Mouse (Mus musculus) midbrain, embryonic 15.5 days (tissue): ENCODE measurements around the gene Gtpbp10. TPM values are rescaled to one million over a fixed set of nuclear protein-coding genes. Genes with fewer than 3 reads are reported as not detected.
A peak's percentile ranks its signal among the peaks of the same experiment; 100 is the strongest.

ENCODE experiments used
- ATAC-seq: fragments of 200-750 bp; cut with Nextera tagmentation; replicated peaks from 2 replicates; pipeline ENCODE4 v1.8.0; 2017; ENCODE audit warnings: moderate TSS enrichment
- H3K27ac ChIP-seq: fragments of 300-500 bp; sonication (generic); 2 replicates; pipeline ENCODE4 v1.5.1; 2015; ENCODE audit warnings: mild to moderate bottlenecking, inconsistent platforms
- H3K27me3 ChIP-seq: fragments of 300-500 bp; sonication (generic); replicated peaks from 2 replicates; pipeline ENCODE4 v1.6.1; 2015; ENCODE audit warnings: inconsistent platforms
- H3K36me3 ChIP-seq: fragments of 300-500 bp; sonication (generic); replicated peaks from 2 replicates; pipeline ENCODE4 v1.6.1; 2015; ENCODE audit warnings: inconsistent platforms
- H3K4me1 ChIP-seq: fragments of 300-500 bp; sonication (generic); 2 replicates; pipeline ENCODE4 v1.6.1; 2015; ENCODE audit warnings: inconsistent platforms
- H3K4me2 ChIP-seq: fragments of 300-500 bp; sonication (generic); 2 replicates; pipeline ENCODE4 v1.6.1; 2015; ENCODE audit warnings: inconsistent platforms, mild to moderate bottlenecking, moderate library complexity
- H3K4me3 ChIP-seq: fragments of 300-500 bp; sonication (generic); 2 replicates; pipeline ENCODE4 v1.5.1; 2015; ENCODE audit warnings: mild to moderate bottlenecking, inconsistent platforms
- H3K9ac ChIP-seq: fragments of 300-500 bp; sonication (generic); 2 replicates; pipeline ENCODE4 v1.6.1; 2015; ENCODE audit warnings: mild to moderate bottlenecking, inconsistent platforms
- H3K9me3 ChIP-seq: fragments of 300-500 bp; sonication (generic); 2 replicates; pipeline ENCODE4 v1.6.1; 2016; ENCODE audit warnings: inconsistent platforms
- WGBS: fragments of 180-500 bp; shearing (Covaris S2); methylation state at CpG from one replicate; pipeline ENCODE4 v1.1.7; 2015; ENCODE audit warnings: mixed read lengths; 5-methylcytosine and 5-hydroxymethylcytosine counted together
- polyA plus RNA-seq: library from polyadenylated mRNA; unstranded; fragments of >200 nt; fragmentation: Nextera tagmentation; extraction: Ambion mirVana; gene quantifications from 2 replicates; pipeline ENCODE4 v1.2.1, GENCODE M21; 2015

The Gtpbp10 gene
- 19.8 and 20.8 TPM in 2 replicates for polyA plus RNA-seq

GRCm38 (mm10) chr5:5559079-5559740 lies at the start of gene Gtpbp10:
Gtpbp10 (minus strand) TSS chr5:5559538.
- under 1% methylated on average over 43 of the region's 43 CpGs for WGBS
- H3K4me1 ChIP-seq: peaks cover 20% of the 10 kb centered on the region

GRCm38 (mm10) chr5:5587686-5588085 lies 28.3 kb upstream of the Gtpbp10 start:
- no peak overlapping the region for H3K4me2 ChIP-seq
- H3K27me3 ChIP-seq: no peaks in the 10 kb centered on the region
- no peaks in the 10 kb centered on the region for H3K4me1 ChIP-seq
- H3K9me3 ChIP-seq: no peaks in the 10 kb centered on the region
- no peak overlapping the region for H3K27ac ChIP-seq
- 85% methylated on average over 3 of the region's 3 CpGs for WGBS
- H3K4me3 ChIP-seq: no peak overlapping the region
- no peaks in the 10 kb centered on the region; the same call in 1 of the 2 replicates for H3K36me3 ChIP-seq
- no peak for ATAC-seq
- H3K9ac ChIP-seq: no peak overlapping the region

More at GRCm38 (mm10) chr5:5559079-5559740, at the start of gene Gtpbp10:
- peak; percentile 100 for ATAC-seq
- H3K9me3 ChIP-seq: no peaks in the 10 kb centered on the region
- H3K4me2 ChIP-seq: peak within 1 kb of the TSS; percentile 64
- peaks cover 5% of the 10 kb centered on the region for H3K36me3 ChIP-seq
- H3K27me3 ChIP-seq: no peaks in the 10 kb centered on the region
- H3K4me3 ChIP-seq: peak within 1 kb of the TSS; percentile 70
- peak within 1 kb of the TSS; percentile 53 for H3K9ac ChIP-seq
- peak within 1 kb of the TSS; percentile 81 for H3K27ac ChIP-seq

- H3K27ac ChIP-seq: no peak within 1 kb of the TSS
- H3K4me3 ChIP-seq: peak within 1 kb of the TSS; percentile 66
- H3K9ac ChIP-seq: peak within 1 kb of the TSS; percentile 56
- H3K27me3 ChIP-seq: no peaks in the 10 kb centered on the region
- ATAC-seq: peak; percentile 90
- no peaks in the 10 kb centered on the region for H3K36me3 ChIP-seq
- WGBS: under 1% methylated on average over 24 of the region's 24 CpGs
- H3K9me3 ChIP-seq: no peaks in the 10 kb centered on the region
- H3K4me2 ChIP-seq: peak within 1 kb of the TSS; percentile 91
- H3K4me1 ChIP-seq: no peaks in the 10 kb centered on the region
Measured at GRCm38 (mm10) chr5:5573749-5574317, 14.5 kb upstream of the Gtpbp10 start, which contains the start of gene Gm8773. Gm8773 (plus strand) TSS chr5:5573799.

GRCm38 (mm10) chr5:5562435-5562834 lies 3.1 kb upstream of the Gtpbp10 start:
- Histone ChIP-seq H3K4me2 (no peak overlapping the region), H3K27ac (no peak overlapping the region), H3K36me3 (no peaks in the 10 kb centered on the region), H3K4me3 (no peak overlapping the region), H3K9me3 (no peaks in the 10 kb centered on the region), H3K4me1 (peaks cover 20% of the 10 kb centered on the region), H3K27me3 (no peaks in the 10 kb centered on the region), H3K9ac (no peak overlapping the region)
- 72% methylated on average over 3 of the region's 3 CpGs for WGBS
- ATAC-seq: no peak

- ATAC-seq: no peak
- no peak overlapping the region for H3K4me2 ChIP-seq
- H3K27ac ChIP-seq: no peak overlapping the region
- H3K36me3 ChIP-seq: no peaks in the 10 kb centered on the region
- H3K4me3 ChIP-seq: no peak overlapping the region
- WGBS: 80% methylated on average over 4 of the region's 4 CpGs
- no peaks in the 10 kb centered on the region for H3K9me3 ChIP-seq
- H3K27me3 ChIP-seq: no peaks in the 10 kb centered on the region
- H3K9ac ChIP-seq: no peak overlapping the region
- H3K4me1 ChIP-seq: peaks cover 20% of the 10 kb centered on the region
Measured at GRCm38 (mm10) chr5:5561041-5561706, 1.8 kb upstream of the Gtpbp10 start.

GRCm38 (mm10) chr5:5559798-5560197 lies 460 bp upstream of the Gtpbp10 start:
- Histone ChIP-seq H3K27ac (peak overlapping the region; percentile 81), H3K4me2 (peak overlapping the region; percentile 64), H3K9me3 (no peaks in the 10 kb centered on the region), H3K27me3 (no peaks in the 10 kb centered on the region), H3K36me3 (no peaks in the 10 kb centered on the region), H3K4me1 (peaks cover 20% of the 10 kb centered on the region), H3K9ac (peak overlapping the region; percentile 53), H3K4me3 (peak overlapping the region; percentile 70)
- 39% methylated on average over 8 of the region's 8 CpGs for whole genome bisulfite sequencing
- peak; percentile 53 for ATAC-seq

GRCm38 (mm10) chr5:5551110-5551509 lies 8.2 kb downstream of the Gtpbp10 start:
- Histone ChIP-seq H3K27me3 (no peaks in the 10 kb centered on the region), H3K36me3 (peaks cover 15% of the 10 kb centered on the region), H3K9ac (no peak overlapping the region)

GRCm38 (mm10) chr5:5540385-5540784 lies 19.0 kb downstream of the Gtpbp10 start:
- no peak for ATAC-seq
- 35% methylated on average over 3 of the region's 3 CpGs for WGBS
- peaks cover 30% of the 10 kb centered on the region for H3K36me3 ChIP-seq

More at GRCm38 (mm10) chr5:5551110-5551509, 8.2 kb downstream of the Gtpbp10 start:
- no peak overlapping the region for H3K4me2 ChIP-seq
- H3K4me1 ChIP-seq: no peaks in the 10 kb centered on the region
- ATAC-seq: no peak
- no peak overlapping the region for H3K4me3 ChIP-seq
- H3K9me3 ChIP-seq: no peaks in the 10 kb centered on the region
- no peak overlapping the region for H3K27ac ChIP-seq
- 95% methylated on average over 1 of the region's 1 CpGs for WGBS

GRCm38 (mm10) chr5:5539771-5540170 lies 19.6 kb downstream of the Gtpbp10 start:
- no peak overlapping the region for H3K4me2 ChIP-seq
- no peak for ATAC-seq
- H3K36me3 ChIP-seq: peaks cover 30% of the 10 kb centered on the region
- H3K4me1 ChIP-seq: no peaks in the 10 kb centered on the region
- no peaks in the 10 kb centered on the region for H3K27me3 ChIP-seq
- no peak overlapping the region for H3K9ac ChIP-seq
- no peak overlapping the region for H3K27ac ChIP-seq
- 61% methylated on average over 3 of the region's 3 CpGs for WGBS
- no peak overlapping the region for H3K4me3 ChIP-seq
- no peaks in the 10 kb centered on the region for H3K9me3 ChIP-seq

More at GRCm38 (mm10) chr5:5540385-5540784, 19.0 kb downstream of the Gtpbp10 start:
- H3K4me1 ChIP-seq: no peaks in the 10 kb centered on the region
- H3K27ac ChIP-seq: no peak overlapping the region
- no peak overlapping the region for H3K4me3 ChIP-seq
- H3K9me3 ChIP-seq: no peaks in the 10 kb centered on the region
- H3K4me2 ChIP-seq: no peak overlapping the region
- no peak overlapping the region for H3K9ac ChIP-seq
- no peaks in the 10 kb centered on the region for H3K27me3 ChIP-seq

- WGBS: 88% methylated on average over 1 of the region's 1 CpGs
- Histone ChIP-seq H3K9ac (no peak overlapping the region), H3K4me1 (no peaks in the 10 kb centered on the region)
Measured at GRCm38 (mm10) chr5:5536131-5536530, 23.2 kb downstream of the Gtpbp10 start.

GRCm38 (mm10) chr5:5533656-5534420 lies 25.5 kb downstream of the Gtpbp10 start:
- H3K27ac ChIP-seq: no peak overlapping the region
- whole genome bisulfite sequencing: 92% methylated on average over 3 of the region's 3 CpGs
- no peak for ATAC-seq
- no peaks in the 10 kb centered on the region for H3K4me1 ChIP-seq
- H3K36me3 ChIP-seq: peaks cover 8% of the 10 kb centered on the region
- no peak overlapping the region for H3K9ac ChIP-seq
- no peaks in the 10 kb centered on the region for H3K27me3 ChIP-seq
- no peaks in the 10 kb centered on the region for H3K9me3 ChIP-seq
- H3K4me2 ChIP-seq: no peak overlapping the region
- H3K4me3 ChIP-seq: no peak overlapping the region

More at GRCm38 (mm10) chr5:5536131-5536530, 23.2 kb downstream of the Gtpbp10 start:
- Histone ChIP-seq H3K4me2 (no peak overlapping the region), H3K9me3 (no peaks in the 10 kb centered on the region), H3K27ac (no peak overlapping the region), H3K36me3 (peaks cover 13% of the 10 kb centered on the region), H3K27me3 (no peaks in the 10 kb centered on the region), H3K4me3 (no peak overlapping the region)
- ATAC-seq: no peak

- H3K9ac ChIP-seq: 0 out of 2 replicates have a peak overlapping the region, but pooled peaks have one; percentile 72
- peaks cover 4% of the 10 kb centered on the region for H3K4me1 ChIP-seq
- 79% methylated on average over 5 of the region's 5 CpGs for WGBS
- H3K27ac ChIP-seq: no peak overlapping the region
- H3K9me3 ChIP-seq: no peaks in the 10 kb centered on the region
- peak overlapping the region; percentile 66 for H3K4me2 ChIP-seq
- H3K4me3 ChIP-seq: peak overlapping the region; percentile 81; the same call in 1 of the 2 replicates
- H3K27me3 ChIP-seq: no peaks in the 10 kb centered on the region
- ATAC-seq: no peak
- no peaks in the 10 kb centered on the region for H3K36me3 ChIP-seq
Measured at GRCm38 (mm10) chr5:5515411-5515810, 43.9 kb downstream of the Gtpbp10 start.
